Mouse (Mus musculus) small intestine, adult 2 months (tissue): ENCODE data around the gene Erlin1. TPM values are rescaled to one million over a fixed set of nuclear protein-coding genes. Genes with fewer than 3 reads are reported as not detected.

Source experiments
- H3K27ac ChIP-seq: fragments of 200-500 bp; 2 replicates; pipeline ENCODE4 v1.5.1; 2012; ENCODE audit warnings: low read depth, low read length, control low read depth, inconsistent platforms; ENCODE audit not compliant: insufficient read depth
- H3K27me3 ChIP-seq: fragments of 200-500 bp; 2 replicates; pipeline ENCODE4 v1.6.1; 2012; ENCODE audit warnings: mild to moderate bottlenecking, moderate library complexity, low read length, inconsistent platforms; ENCODE audit not compliant: control insufficient read depth, insufficient read depth
- H3K36me3 ChIP-seq: fragments of 200-500 bp; 2 replicates; pipeline ENCODE4 v1.6.1; 2012; ENCODE audit warnings: mild to moderate bottlenecking, low read length, control low read depth, inconsistent platforms; ENCODE audit not compliant: control insufficient read depth, insufficient read depth
- H3K4me1 ChIP-seq: fragments of 200-500 bp; 2 replicates; pipeline ENCODE4 v1.6.1; 2012; ENCODE audit warnings: low read length, inconsistent platforms, mixed read lengths; ENCODE audit not compliant: control insufficient read depth, insufficient read depth, insufficient read length
- H3K4me3 ChIP-seq: fragments of 200-500 bp; 2 replicates; pipeline ENCODE4 v1.5.1; 2012; ENCODE audit warnings: low read depth, mild to moderate bottlenecking, control low read depth, inconsistent platforms, low read length, moderate library complexity
- CTCF ChIP-seq: fragments of 200-500 bp; IDR thresholded peaks from 2 replicates; pipeline ENCODE4 v1.5.1; 2012; ENCODE audit warnings: low read depth, mild to moderate bottlenecking, control low read depth, inconsistent platforms, low read length, moderate library complexity, mixed read lengths; ENCODE audit not compliant: insufficient replicate concordance, insufficient read length; ENCODE audit errors: extremely low read depth
- POLR2A ChIP-seq: fragments of 200-500 bp; IDR thresholded peaks from 2 replicates; pipeline ENCODE4 v1.6.1; 2012; ENCODE audit warnings: low read depth, mild to moderate bottlenecking, control low read depth, inconsistent platforms, low read length, moderate library complexity
- WGBS: fragments of 180-500 bp; shearing (Covaris S2); methylation state at CpG from one replicate; pipeline ENCODE4 v1.1.7; 2018; 5-methylcytosine and 5-hydroxymethylcytosine counted together
- polyA plus RNA-seq: library from polyadenylated mRNA; depleted of rRNA; stranded (reverse); fragments of >200 nt; gene quantifications from 2 replicates; pipeline ENCODE4 v1.2.3, GENCODE M21; 2012; rRNA removed

Gene Erlin1
- polyA plus RNA-seq: 4.1 and 10.9 TPM in 2 replicates

DNA sequence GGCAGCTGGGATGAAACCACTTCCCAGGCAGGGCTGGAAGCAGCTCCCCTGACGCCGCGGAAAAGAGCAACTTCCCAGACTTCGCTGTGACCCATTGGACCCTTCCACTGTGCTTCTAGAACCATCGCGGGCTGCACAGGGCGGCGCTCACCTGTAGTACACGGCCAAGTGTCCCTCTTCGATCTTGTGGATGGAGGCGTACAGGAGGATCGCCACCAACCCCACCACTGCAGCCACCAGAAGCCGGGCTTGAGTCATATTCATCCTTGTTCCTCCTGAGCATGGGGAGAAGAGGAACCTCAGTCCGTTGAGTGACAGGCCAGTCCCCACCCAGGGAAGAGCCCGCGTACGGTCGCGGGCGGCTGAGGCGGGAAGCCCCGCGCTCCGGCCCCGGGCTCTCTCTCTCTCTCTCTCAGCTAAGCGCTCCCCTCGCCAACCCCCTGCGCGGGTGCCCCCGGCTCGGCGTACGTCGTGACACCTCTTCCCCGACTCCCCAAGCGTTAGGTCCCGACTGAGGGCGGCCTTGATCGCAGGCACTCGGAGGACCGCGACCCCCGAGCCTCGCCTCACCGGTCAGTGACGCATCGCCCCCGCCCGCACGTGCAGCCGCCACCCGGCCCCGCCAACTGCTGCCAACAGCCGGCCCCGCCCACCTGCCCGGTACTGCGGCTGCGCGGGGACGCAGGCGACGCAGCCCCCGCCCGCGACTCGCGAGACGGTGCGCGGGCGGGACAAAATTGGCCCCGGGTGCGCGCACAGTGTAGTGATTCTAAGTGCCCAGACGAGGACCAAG, at the start of gene Erlin1:
Gene Erlin1 (minus strand): TSS at position 665 of the 793 bp plus-strand sequence.
- peaks cover 13% of the 10 kb centered on the region for H3K36me3 ChIP-seq
- whole genome bisulfite sequencing: under 1% methylated on average over 75 of the region's 75 CpGs
- H3K4me3 ChIP-seq: peak within 1 kb of the TSS; percentile 85
- H3K27me3 ChIP-seq: no peaks in the 10 kb centered on the region
- H3K4me1 ChIP-seq: peaks cover 5% of the 10 kb centered on the region; the same call in 1 of the 2 replicates
- H3K27ac ChIP-seq: peak within 1 kb of the TSS; percentile 74
- TF ChIP-seq POLR2A: no peak
- TF ChIP-seq CTCF: no peak

DNA sequence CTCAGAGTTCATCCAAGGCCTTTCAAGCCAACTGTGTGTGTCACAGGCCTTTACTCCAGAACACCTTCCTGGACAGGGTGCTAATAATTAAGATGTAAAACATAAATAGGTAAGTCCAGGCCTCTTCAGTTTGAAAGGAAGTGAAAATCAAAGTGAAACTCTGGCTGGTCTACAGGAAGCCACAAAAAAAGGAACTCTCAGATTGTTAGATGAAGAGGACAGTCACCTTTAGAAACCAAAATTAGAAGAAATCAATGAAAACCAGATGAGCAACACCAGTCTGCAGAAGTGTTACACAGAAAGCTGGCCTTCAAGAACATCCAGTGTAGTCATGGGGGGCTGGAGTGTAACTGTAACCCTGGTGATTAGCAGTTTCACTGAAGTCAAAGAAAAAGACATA, 48.2 kb upstream of the Erlin1 start:
- Histone ChIP-seq H3K4me1 (no peaks in the 10 kb centered on the region; the same call in 1 of the 2 replicates), H3K4me3 (no peak overlapping the region), H3K27me3 (no peaks in the 10 kb centered on the region), H3K27ac (no peak overlapping the region), H3K36me3 (peaks cover 51% of the 10 kb centered on the region)
- TF ChIP-seq POLR2A: no peak
- TF ChIP-seq CTCF: no peak

DNA sequence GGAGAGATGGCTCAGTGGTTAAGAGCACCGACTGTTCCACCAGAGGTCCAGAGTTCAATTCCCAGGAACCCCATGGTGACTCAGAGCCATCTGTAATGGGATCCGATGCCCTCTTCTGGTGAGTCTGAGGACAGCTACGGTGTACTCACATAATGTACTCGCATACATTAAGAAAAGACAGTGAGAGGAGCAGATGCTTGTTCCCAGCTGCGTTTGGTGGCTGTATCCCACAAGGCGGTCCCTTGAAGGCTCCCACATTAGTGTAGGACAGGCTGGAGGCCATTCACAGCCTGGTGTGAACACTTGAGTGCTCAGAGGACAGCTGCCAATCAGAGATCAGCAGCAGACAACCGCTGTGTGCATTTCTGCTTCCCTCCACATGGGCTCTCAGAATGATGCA, 42.1 kb upstream of the Erlin1 start:
- H3K4me1 ChIP-seq: peaks cover 9% of the 10 kb centered on the region; the same call in 1 of the 2 replicates
- no peaks in the 10 kb centered on the region for H3K27me3 ChIP-seq
- WGBS: 55% methylated on average over 7 of the region's 7 CpGs
- peaks cover 24% of the 10 kb centered on the region for H3K36me3 ChIP-seq
- no peak overlapping the region for H3K4me3 ChIP-seq
- no peak for TF ChIP-seq POLR2A
- peak; percentile 60; the same call in 1 of the 2 replicates for TF ChIP-seq CTCF
- no peak overlapping the region for H3K27ac ChIP-seq

DNA sequence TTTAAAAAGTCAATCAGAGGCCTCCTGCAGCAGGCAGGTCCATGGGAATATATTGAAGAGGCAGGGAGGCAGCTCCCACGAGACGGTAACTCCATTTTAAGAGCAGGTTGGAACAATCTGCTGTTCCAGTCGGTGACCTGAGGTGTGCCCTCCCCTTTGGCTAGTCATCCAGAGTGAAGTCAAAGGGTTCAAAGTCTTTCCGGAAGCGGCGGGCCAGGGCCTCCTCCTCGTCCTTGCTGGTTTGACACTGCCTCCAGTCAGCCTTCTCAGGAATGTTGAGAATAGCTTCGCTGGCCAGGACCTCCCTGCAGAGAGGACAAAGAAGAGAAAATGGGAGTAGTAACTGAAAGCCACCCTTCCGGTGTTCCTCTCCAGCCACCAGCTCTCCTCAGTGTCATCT, 40.8 kb upstream of the Erlin1 start:
- H3K36me3 ChIP-seq: peaks cover 24% of the 10 kb centered on the region
- no peaks in the 10 kb centered on the region for H3K27me3 ChIP-seq

DNA sequence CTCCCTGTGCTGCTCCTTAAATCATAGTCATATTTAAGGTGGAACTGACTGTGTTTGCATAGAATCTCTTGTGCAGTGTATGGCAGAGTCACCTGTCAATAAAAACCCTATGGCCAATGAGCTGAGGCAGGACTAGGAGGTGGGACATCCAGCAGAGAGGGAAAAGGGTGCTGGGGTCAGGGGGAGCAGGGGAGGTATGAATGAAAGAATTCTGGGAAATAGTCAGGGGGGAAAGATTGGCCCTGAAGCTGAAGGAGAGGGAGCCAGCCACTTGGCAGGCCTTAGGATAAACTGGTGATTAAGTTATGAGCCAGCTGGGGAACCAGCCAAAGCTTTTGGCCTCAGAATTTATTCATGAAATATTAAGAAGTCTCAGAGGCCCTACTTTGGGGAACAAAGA, 39.4 kb upstream of the Erlin1 start:
- Histone ChIP-seq H3K4me1 (peaks cover 12% of the 10 kb centered on the region; the same call in 1 of the 2 replicates), H3K27me3 (no peaks in the 10 kb centered on the region), H3K27ac (peak overlapping the region; percentile 78; the same call in 1 of the 2 replicates), H3K4me3 (no peak overlapping the region), H3K36me3 (peaks cover 15% of the 10 kb centered on the region)
- TF ChIP-seq POLR2A (no peak), CTCF (no peak)

More for the DNA sequence above, 40.8 kb upstream of the Erlin1 start:
- TF ChIP-seq POLR2A (no peak), CTCF (no peak)
- peaks cover 12% of the 10 kb centered on the region; the same call in 1 of the 2 replicates for H3K4me1 ChIP-seq
- H3K4me3 ChIP-seq: no peak overlapping the region
- peak overlapping the region; percentile 90 for H3K27ac ChIP-seq
- 38% methylated on average over 9 of the region's 9 CpGs for WGBS

DNA sequence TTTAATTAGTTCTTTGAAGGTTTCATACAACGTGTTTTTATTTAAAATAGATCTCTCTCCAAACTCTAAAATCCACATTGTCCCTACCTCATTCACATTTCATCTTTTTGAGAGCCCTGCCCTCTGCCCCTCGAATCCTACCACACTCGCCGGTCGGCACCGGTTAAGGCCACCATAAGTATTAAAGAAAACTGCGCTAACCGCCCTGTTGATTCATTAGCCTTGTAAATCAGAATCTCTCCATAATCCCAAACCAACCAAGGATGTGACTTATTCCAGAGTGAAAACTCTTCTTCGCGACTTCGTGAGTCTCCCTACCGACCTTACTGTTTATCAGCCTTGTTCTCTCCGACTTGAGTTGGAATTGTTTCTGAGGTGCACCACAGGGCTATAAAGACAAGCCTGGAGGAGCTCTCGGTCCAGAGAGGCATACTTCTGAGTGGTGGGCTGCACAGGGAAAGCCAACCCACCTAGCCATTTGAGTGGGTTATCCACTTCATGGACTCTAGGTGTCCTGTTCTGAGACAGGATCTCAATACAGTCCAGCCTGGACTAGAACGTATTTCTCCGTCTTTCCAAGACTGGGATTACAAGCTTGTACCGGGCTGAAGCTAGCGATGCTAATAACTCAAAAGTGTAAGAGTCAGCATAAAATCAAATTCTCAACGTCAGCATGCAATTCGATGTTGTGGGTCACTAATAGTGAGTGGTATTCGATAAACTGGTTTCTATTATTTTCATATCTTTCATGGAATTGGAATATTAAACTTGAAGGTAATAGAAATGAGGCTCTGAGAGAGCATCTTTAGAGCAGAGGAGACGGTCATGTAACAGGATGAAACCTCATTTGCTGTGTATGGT, 38.3 kb upstream of the Erlin1 start:
- TF ChIP-seq POLR2A (no peak), CTCF (no peak)
- 0 out of 2 replicates have a peak overlapping the region, but pooled peaks have one; percentile 2 for H3K27ac ChIP-seq
- H3K4me1 ChIP-seq: peaks cover 12% of the 10 kb centered on the region; the same call in 1 of the 2 replicates
- H3K36me3 ChIP-seq: peaks cover 10% of the 10 kb centered on the region
- peak overlapping the region; percentile 77 for H3K4me3 ChIP-seq
- WGBS: 32% methylated on average over 22 of the region's 22 CpGs
- no peaks in the 10 kb centered on the region for H3K27me3 ChIP-seq
